Mouse (Mus musculus) CD4-positive, CD25-positive, alpha-beta regulatory T cell, adult 9 weeks (primary cell): ENCODE data around the gene Pigs. TPM values are rescaled to one million over a fixed set of nuclear protein-coding genes. Genes with fewer than 3 reads are reported as not detected.

Source experiments
- polyA plus RNA-seq: library from polyadenylated mRNA; unstranded; fragments of 100-300 nt; shearing (Covaris generic); gene quantifications from one replicate; pipeline ENCODE4 v1.2.1, GENCODE M21; 2017

Gene Pigs
- polyA plus RNA-seq = 136 TPM

DNA sequence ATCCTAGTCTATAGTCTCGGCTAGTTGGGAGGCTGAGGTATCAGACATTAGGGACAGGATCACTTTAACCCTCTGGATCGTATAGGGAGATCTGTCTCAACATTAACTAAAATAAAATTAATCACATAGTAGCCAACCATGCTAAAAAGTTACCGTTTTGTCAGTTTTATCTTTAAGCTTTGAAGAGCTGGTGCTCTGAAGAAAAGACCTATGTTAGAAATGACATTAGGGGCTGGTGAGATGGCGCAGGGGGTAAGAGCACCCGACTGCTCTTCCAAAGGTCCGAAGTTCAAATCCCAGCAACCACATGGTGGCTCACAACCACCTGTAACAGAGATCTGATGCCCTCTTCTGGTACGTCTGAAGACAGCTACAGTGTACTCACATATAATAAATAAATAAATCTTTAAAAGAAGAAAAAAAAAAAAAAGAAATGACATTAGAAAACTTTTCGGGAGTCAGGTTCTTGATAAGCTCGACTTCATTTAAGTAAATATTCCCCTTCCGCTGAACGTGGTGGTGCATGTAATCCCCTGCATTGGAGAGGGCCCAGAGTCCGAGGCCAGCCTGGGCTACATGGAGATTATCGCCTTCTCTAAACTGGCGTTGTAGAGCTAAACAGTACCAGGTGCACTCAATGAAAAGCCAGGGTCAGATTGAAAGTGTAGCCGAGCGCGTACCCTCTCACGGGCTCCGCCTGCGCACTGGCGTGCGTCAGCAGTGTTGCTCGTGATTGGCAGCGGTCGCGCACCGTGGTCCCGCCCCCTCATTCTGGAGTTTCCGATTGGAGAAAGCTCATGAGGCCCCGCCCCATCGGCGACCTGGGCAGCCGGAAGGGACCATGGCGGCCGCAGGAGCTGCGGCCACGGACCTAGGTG is at the start of gene Pigs:
Pigs (plus strand) TSS at position 782 of the 878 bp plus-strand sequence.

DNA sequence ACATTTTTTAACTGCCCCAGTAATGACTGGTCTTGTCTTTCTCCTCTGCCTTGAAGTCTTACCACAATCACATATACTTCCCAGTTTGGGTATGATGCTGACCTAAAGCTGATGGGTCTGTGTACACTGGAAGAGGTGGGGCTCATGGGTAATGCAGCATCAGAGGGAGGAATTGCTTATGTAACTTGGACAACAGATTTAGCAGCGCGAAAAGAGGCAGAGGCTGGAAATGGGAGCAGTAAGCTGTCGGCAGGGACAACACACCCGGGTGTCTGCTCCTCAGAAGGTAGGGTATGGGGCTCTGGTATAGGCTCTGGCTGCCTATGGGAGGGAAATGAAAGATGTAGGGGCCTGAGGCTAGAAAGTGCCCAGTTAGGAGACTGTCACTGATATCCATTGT is 37.6 kb upstream of the Pigs start, which contains the start of gene BC030499:
BC030499 (plus strand) TSS at position 188 of the 400 bp plus-strand sequence.

DNA sequence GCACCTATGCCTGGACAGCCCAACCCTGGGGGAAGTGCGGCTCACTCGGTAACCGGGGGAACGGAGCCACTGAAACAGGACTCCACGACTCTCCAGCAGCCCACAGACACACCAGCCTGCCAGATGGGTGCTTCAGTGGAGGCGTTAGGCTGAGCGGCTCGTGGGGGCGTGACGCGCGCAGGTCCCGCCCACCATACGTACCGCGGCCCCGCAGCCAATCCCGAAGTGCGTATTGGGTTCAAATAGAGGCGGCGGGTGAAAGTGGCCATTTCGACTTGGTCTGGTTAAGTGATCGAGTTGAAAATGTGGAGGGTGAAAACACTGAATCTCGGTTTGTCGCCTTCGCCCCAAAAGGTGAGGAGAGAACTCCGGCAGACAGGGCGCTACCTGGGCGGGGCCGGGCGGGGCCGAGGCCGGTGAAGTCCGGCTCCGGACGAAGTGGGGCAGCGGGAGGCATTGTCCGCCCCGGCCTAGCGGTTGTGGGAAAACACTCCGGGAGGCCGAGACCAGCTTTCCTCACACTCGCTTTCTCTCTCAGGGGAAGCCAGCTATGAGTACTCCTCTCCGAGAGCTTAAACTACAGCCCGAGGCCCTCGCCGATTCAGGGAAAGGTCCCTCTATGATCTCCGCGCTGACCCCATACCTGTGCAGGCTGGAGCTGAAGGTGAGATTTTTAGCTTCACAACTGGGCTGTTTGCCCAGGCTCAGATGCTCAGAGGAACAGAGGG is 26.7 kb upstream of the Pigs start, which contains the start of gene Spag5:
Spag5 (plus strand) TSS at position 173 of the 728 bp plus-strand sequence.

DNA sequence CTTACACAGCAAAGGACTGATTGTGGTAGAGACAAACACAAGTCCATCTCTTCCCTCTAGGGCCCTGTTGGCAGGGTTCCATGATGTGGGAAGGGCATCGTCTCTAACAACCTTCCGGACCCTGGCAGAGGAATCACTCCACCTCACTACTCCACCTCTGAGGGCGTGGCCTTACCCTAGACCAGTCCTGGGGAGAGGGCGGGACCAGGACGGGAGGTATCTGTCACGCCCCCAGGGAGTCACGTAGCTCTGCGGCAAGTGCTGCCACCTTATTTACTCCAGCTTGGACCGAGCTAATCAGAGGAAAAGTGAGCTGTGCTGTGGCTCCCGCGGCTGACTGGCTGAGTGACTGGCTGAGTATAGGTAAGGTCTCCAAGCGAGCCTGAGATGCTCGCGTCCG is 5.4 kb upstream of the Pigs start, which contains the start of gene Aldoc:
Aldoc (plus strand) TSS at position 109 of the 400 bp plus-strand sequence.

DNA sequence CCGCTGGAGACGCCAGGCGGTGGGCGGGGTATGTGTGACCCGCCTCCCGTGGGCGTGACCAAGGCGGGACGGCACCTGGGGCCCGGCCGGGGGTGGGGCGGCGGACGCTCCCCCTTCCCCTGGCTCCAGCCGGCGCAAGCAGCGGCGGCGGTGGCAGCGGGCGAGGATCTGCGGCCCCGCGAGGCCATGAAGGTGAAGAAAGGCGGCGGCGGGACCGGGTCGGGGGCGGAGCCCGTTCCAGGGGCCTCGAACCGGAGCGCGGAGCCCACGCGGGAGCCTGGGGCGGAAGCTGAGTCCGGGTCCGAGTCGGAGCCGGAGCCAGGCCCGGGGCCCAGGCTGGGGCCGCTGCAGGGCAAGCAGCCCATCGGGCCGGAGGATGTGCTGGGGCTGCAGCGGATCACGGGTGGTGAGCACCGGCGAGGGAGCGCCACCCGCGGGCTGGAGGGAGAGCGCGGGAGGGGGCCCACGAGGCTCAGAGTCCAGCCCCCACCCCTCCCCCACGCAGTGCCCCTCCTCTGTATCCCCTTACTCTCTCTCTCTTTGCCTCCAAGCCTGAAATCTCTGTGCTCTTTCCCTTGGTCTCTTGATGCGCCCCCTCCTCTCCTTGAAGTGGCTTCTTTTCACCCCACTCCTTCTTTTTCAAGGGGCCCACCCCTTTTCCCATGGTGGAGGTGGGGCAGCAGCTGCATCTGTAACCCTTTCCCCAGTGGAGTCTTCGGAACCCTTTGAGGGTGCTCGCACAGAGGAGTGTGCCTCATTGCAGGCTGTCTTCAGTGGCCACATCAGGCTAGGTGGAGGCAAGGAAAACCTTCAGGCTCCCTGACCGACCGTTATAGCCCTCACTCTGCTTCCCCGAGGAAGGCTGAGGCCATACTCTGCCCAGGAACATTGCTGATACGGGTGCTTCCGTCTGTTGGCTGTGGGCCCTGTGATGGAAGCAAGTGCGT is 15.4 kb downstream of the Pigs start, which contains the start of gene Unc119:
Unc119 (plus strand) TSS at position 102 of the 947 bp plus-strand sequence.

DNA sequence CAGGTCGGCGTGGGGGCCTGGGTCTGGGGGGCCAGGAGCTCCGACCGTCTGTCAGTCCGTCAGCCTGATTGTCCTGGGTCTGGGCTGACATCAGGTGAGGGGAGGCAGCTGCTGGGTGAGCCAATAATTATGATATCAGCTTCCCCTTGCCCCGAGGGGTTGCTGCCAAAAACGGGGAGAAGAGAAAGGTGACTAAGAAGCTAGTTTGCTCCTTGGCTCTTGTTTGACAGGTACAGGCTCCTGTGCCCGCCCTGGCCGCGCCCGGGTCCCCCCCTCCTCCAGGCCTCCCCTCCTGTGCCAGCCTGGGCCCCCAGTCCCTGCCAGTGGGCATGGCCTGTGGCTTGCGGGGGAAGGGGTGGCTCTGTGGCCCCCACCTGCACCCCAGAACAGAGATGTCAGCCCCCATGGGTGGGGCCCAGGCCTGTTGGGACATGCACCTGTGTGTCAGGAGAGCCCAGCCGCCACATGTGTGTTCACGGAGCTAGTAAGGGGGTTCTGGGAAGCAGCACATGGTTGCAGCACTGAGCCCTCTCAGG is 58.4 kb downstream of the Pigs start, which contains the start of gene Foxn1:
Foxn1 (minus strand) TSS at position 51 of the 536 bp plus-strand sequence.

Other genes starting within 250 kb of the Pigs start
- gene Eral1, start 248.0 kb upstream of the Pigs start, polyA plus RNA-seq = 44.0 TPM
- 29.0 TPM for gene Fam222b, start 233.8 kb upstream of the Pigs start, polyA plus RNA-seq
- gene Traf4, start 162.8 kb upstream of the Pigs start, polyA plus RNA-seq = 4.5 TPM
- gene Nek8, start 151.7 kb upstream of the Pigs start, polyA plus RNA-seq = 17.1 TPM
- gene Tlcd1, start 151.7 kb upstream of the Pigs start, polyA plus RNA-seq = 3.4 TPM
- 1,923 TPM for gene Rpl23a, start 144.8 kb upstream of the Pigs start, polyA plus RNA-seq
- not detected for gene Rab34, start 140.0 kb upstream of the Pigs start, polyA plus RNA-seq
- gene Proca1, start 135.0 kb upstream of the Pigs start, polyA plus RNA-seq = 1.3 TPM
- 106 TPM for gene Sdf2, start 82.7 kb upstream of the Pigs start, polyA plus RNA-seq
- gene Supt6, start 82.4 kb upstream of the Pigs start, polyA plus RNA-seq = 52.2 TPM
- 74.7 TPM for gene 2610507B11Rik, start 66.7 kb upstream of the Pigs start, polyA plus RNA-seq
- 0.38 TPM for gene BC030499, start 37.6 kb upstream of the Pigs start, polyA plus RNA-seq
- 2.2 TPM for gene Spag5, start 26.9 kb upstream of the Pigs start, polyA plus RNA-seq
- gene Aldoc, start 5.4 kb upstream of the Pigs start, polyA plus RNA-seq = 14.5 TPM
- 18.6 TPM for gene Unc119, start 15.1 kb downstream of the Pigs start, polyA plus RNA-seq
- gene Foxn1, start 58.1 kb downstream of the Pigs start, polyA plus RNA-seq = not detected
- not detected for gene Slc13a2, start 93.8 kb downstream of the Pigs start, polyA plus RNA-seq
- gene Slc46a1, start 137.3 kb downstream of the Pigs start, polyA plus RNA-seq = 1.8 TPM
- 0.77 TPM for gene Sarm1, start 169.3 kb downstream of the Pigs start, polyA plus RNA-seq
- gene Vtn, start 170.7 kb downstream of the Pigs start, polyA plus RNA-seq = not detected
- gene Sebox, start 175.0 kb downstream of the Pigs start, polyA plus RNA-seq = not detected
- gene Tmem199, start 183.8 kb downstream of the Pigs start, polyA plus RNA-seq = 55.4 TPM
- gene Poldip2, start 183.8 kb downstream of the Pigs start, polyA plus RNA-seq = 26.9 TPM
- gene Tnfaip1, start 207.9 kb downstream of the Pigs start, polyA plus RNA-seq = 23.0 TPM
- gene Ift20, start 207.9 kb downstream of the Pigs start, polyA plus RNA-seq = 130 TPM
- 17.2 TPM for gene Tmem97, start 222.4 kb downstream of the Pigs start, polyA plus RNA-seq